Mouse (Mus musculus): ENCODE results near the gene Magea8.
"Not testable (repeated sequence)": the region's sequence is repeated elsewhere in the genome, so short reads cannot be mapped to it uniquely, and the experiment has no call there.

Magea8 gene

DNA sequence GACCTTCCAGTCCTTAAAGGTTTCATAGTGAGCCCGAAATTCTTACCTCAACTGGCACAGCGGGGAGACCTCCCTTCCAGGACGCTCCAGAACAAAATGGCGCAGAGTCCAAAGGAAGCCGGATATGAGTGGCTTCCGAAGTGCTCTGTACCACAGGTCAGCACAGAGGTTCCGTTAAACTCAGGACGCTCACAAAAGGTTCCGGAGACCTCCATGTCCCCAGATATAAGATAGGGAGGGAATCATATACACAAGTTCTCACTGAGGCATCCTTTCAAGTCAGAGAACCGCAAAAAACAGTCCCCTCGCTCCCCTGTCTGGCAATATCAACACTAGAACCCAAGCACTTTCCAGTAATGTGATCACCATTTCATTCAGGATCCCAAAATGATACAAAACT is at the start of gene Magea8:
Magea8 (minus strand) TSS at position 101 of the 400 bp plus-strand sequence.
- DNase-seq (ENCODE audit: low read depth): not testable (repeated sequence)

DNA sequence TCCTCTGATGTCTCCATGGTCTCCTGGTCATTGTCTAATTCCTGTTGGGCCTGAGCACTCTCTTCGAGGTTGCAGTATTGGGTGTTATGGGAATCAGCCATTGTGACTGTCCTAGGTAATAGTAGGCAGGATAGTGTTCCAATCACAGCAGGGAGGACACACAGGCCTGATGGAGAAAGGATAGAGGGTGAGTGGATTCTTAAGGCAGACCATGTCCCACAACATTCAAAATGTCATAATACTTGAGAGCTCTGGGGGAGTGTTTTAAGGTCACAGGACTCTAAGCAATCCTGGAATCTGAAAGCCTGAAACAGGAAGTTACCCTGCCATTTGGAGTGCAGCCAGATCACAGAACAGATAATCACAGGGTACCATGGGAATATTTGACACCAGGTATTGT is 46.2 kb downstream of the Magea8 start, which contains the start of gene Magea3:
Magea3 (minus strand) TSS at position 101 of the 400 bp plus-strand sequence.
- not testable (repeated sequence) for DNase-seq (ENCODE audit: low read depth)

DNA sequence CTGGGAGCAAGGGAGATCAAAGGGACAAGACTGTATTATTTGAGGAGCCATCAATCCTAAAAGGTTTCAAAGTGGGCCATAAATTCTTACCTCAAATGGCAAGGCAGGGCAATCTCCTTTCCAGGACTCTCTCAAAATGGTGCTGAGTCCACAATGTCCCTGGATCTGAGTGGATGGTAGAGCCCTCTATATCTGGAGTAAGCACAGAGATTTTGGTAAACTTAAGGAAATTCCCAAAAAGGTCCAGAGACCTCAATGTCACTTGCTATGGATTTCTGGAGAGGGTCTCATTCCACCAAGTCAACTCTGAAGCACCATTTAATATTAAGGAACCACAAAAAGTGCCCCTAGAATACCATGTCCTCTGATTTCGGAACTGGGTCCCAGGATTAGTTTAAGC is 59.8 kb downstream of the Magea8 start, which contains the start of gene Magea6:
Magea6 (minus strand) TSS at position 101 of the 400 bp plus-strand sequence.
- DNase-seq (ENCODE audit: low read depth): not testable (repeated sequence)

Data from c-Kit-positive CD71-positive TER-119-negative erythroid progenitor cells, embryonic 14.5 days (primary cell).